Mouse (Mus musculus) hindbrain, postnatal 0 days (tissue): Measurements from ENCODE around the gene Gm21812. TPM values are rescaled to one million over a fixed set of nuclear protein-coding genes. Genes with fewer than 3 reads are reported as not detected.
"Not testable (repeated sequence)": the region's sequence is repeated elsewhere in the genome, so short reads cannot be mapped to it uniquely, and the experiment has no call there.

Experiments used
- ATAC-seq: fragments of 200-750 bp; cut with Nextera tagmentation; 2 replicates; pipeline ENCODE4 v1.8.0; 2017; ENCODE audit warnings: mild to moderate bottlenecking, moderate TSS enrichment, moderate library complexity
- DNase-seq: peaks from one replicate; pipeline ENCODE4 v3.0.0-alpha.2; 2015; ENCODE audit warnings: low spot score
- H3K27ac ChIP-seq: fragments of 300-500 bp; sonication (generic); 2 replicates; pipeline ENCODE4 v1.5.1; 2014; ENCODE audit warnings: mild to moderate bottlenecking
- H3K27me3 ChIP-seq: fragments of 300-500 bp; sonication (generic); 2 replicates; pipeline ENCODE4 v1.6.1; 2014; ENCODE audit warnings: low read length, mixed read lengths; ENCODE audit not compliant: insufficient read depth
- H3K36me3 ChIP-seq: fragments of 300-500 bp; sonication (generic); 2 replicates; pipeline ENCODE4 v1.6.1; 2014; ENCODE audit warnings: low read length, mixed read lengths; ENCODE audit not compliant: insufficient read depth
- H3K4me1 ChIP-seq: fragments of 300-500 bp; sonication (generic); 2 replicates; pipeline ENCODE4 v1.6.1; 2014; ENCODE audit warnings: antibody characterized with exemption, low read length, mixed read lengths; ENCODE audit not compliant: insufficient read depth
- H3K4me2 ChIP-seq: fragments of 300-500 bp; sonication (generic); 2 replicates; pipeline ENCODE4 v1.6.1; 2014; ENCODE audit warnings: low read depth, mild to moderate bottlenecking, low read length, moderate library complexity, mixed read lengths
- H3K4me3 ChIP-seq: fragments of 300-500 bp; sonication (generic); 2 replicates; pipeline ENCODE4 v1.5.1; 2014; ENCODE audit warnings: low read length
- H3K9ac ChIP-seq: fragments of 300-500 bp; sonication (generic); replicated peaks from 2 replicates; pipeline ENCODE4 v1.6.1; 2014; ENCODE audit warnings: mild to moderate bottlenecking, low read length, moderate library complexity, mixed read lengths
- H3K9me3 ChIP-seq: fragments of 300-500 bp; sonication (generic); 2 replicates; pipeline ENCODE4 v1.6.1; 2016; ENCODE audit warnings: low read length, mixed read lengths
- WGBS: fragments of 180-500 bp; shearing (Covaris S2); extraction: QIAGEN DNeasy Blood & Tissue Kit; methylation state at CpG from one replicate; pipeline ENCODE4 v1.1.7; 2014; 5-methylcytosine and 5-hydroxymethylcytosine counted together
- polyA plus RNA-seq: library from polyadenylated mRNA; unstranded; fragments of >200 nt; fragmentation: Nextera tagmentation; extraction: Ambion mirVana; gene quantifications from 2 replicates; pipeline ENCODE4 v1.2.1, GENCODE M21; 2015
- total RNA-seq: library from RNA; depleted of rRNA; stranded (reverse); fragments of >200 nt; gene quantifications from 2 replicates; pipeline ENCODE4 v1.2.3, GENCODE M21; 2014; rRNA removed

Gene Gm21812
- total RNA-seq (not detected in 2 replicates), polyA plus RNA-seq (not detected in 2 replicates)

- ATAC-seq, H3K4me2 ChIP-seq, H3K27ac ChIP-seq, H3K4me3 ChIP-seq, H3K9me3 ChIP-seq, H3K9ac ChIP-seq, H3K36me3 ChIP-seq, DNase-seq, H3K27me3 ChIP-seq, H3K4me1 ChIP-seq: not testable (repeated sequence)
- WGBS: no CpG with 5 or more reads among the region's 4 CpGs
Observed at GRCm38 (mm10) chrY:9347084-9347483, at the start of gene Gm21812. Gene Gm21812 (minus strand): TSS chrY:9347184.

Other genes starting within 250 kb of the Gm21812 start
- gene Gm21292, start 213.3 kb downstream of the Gm21812 start, total RNA-seq: not detected in 2 replicates
- not detected in 2 replicates for gene Gm21292, start 213.3 kb downstream of the Gm21812 start, polyA plus RNA-seq
- gene Gm21721, start 145.0 kb downstream of the Gm21812 start, total RNA-seq: not detected in 2 replicates
- gene Gm21721, start 145.0 kb downstream of the Gm21812 start, polyA plus RNA-seq: not detected in 2 replicates
- not detected in 2 replicates for gene Gm21874, start 69.0 kb upstream of the Gm21812 start, total RNA-seq
- gene Gm21874, start 69.0 kb upstream of the Gm21812 start, polyA plus RNA-seq: not detected in 2 replicates